Mouse (Mus musculus): Measurements from ENCODE around the gene Hck. TPM values are rescaled to one million over a fixed set of nuclear protein-coding genes. Genes with fewer than 3 reads are reported as not detected.

Hck gene
- polyA plus RNA-seq, 1 experiment: 4.3 TPM

- no peak for DNase-seq (ENCODE audit: low spot score)
These were observed 17.6 kb upstream of the Hck start for GRCm38 (mm10) chr2:153090551-153091165.

GRCm38 (mm10) chr2:153107046-153107766 lies 1.1 kb upstream of the Hck start:
- peak; percentile 11 for DNase-seq (ENCODE audit: low spot score)

GRCm38 (mm10) chr2:153107802-153108201 lies 466 bp upstream of the Hck start:
- DNase-seq (ENCODE audit: low spot score): peak; percentile 10

GRCm38 (mm10) chr2:153109596-153109995 lies 1.3 kb downstream of the Hck start:
- peak; percentile 9 for DNase-seq (ENCODE audit: low spot score)

- no peak for DNase-seq (ENCODE audit: low spot score)
These were observed 3.0 kb downstream of the Hck start for GRCm38 (mm10) chr2:153111298-153111697.

- peak; percentile 3 for DNase-seq (ENCODE audit: low spot score)
These were observed 7.4 kb downstream of the Hck start for GRCm38 (mm10) chr2:153115679-153116081.

GRCm38 (mm10) chr2:153117051-153117486 lies 8.8 kb downstream of the Hck start:
- DNase-seq (ENCODE audit: low spot score): peak; percentile 11

GRCm38 (mm10) chr2:153119488-153119887 lies 11.2 kb downstream of the Hck start:
- DNase-seq (ENCODE audit: low spot score): no peak

- no peak for DNase-seq (ENCODE audit: low spot score)
These were observed 11.9 kb downstream of the Hck start for GRCm38 (mm10) chr2:153120126-153120525.

- no peak for DNase-seq (ENCODE audit: low spot score)
These were observed 13.8 kb downstream of the Hck start for GRCm38 (mm10) chr2:153121821-153122615.

GRCm38 (mm10) chr2:153122701-153123100 lies 14.4 kb downstream of the Hck start:
- no peak for DNase-seq (ENCODE audit: low spot score)

- DNase-seq (ENCODE audit: low spot score): no peak
These were observed 17.6 kb downstream of the Hck start for GRCm38 (mm10) chr2:153125875-153126274.

GRCm38 (mm10) chr2:153131019-153131418 lies 22.8 kb downstream of the Hck start:
- no peak for DNase-seq (ENCODE audit: low spot score)

- no peak for DNase-seq (ENCODE audit: low spot score)
These were observed 26.0 kb downstream of the Hck start for GRCm38 (mm10) chr2:153134237-153134636.

- DNase-seq (ENCODE audit: low spot score): no peak
These were observed 27.9 kb downstream of the Hck start for GRCm38 (mm10) chr2:153136211-153136610.

- no peak for DNase-seq (ENCODE audit: low spot score)
These were observed 30.9 kb downstream of the Hck start for GRCm38 (mm10) chr2:153139158-153139557.

GRCm38 (mm10) chr2:153139996-153140613 lies 31.8 kb downstream of the Hck start:
- no peak for DNase-seq (ENCODE audit: low spot score)

- DNase-seq (ENCODE audit: low spot score): no peak
These were observed 34.4 kb downstream of the Hck start for GRCm38 (mm10) chr2:153142620-153143199.

GRCm38 (mm10) chr2:153145346-153145745 lies 37.1 kb downstream of the Hck start:
- DNase-seq (ENCODE audit: low spot score): no peak

- no peak for DNase-seq (ENCODE audit: low spot score)
These were observed 39.0 kb downstream of the Hck start for GRCm38 (mm10) chr2:153147236-153147635.

- DNase-seq (ENCODE audit: low spot score): peak; percentile 38
These were observed 39.4 kb downstream of the Hck start for GRCm38 (mm10) chr2:153147715-153148114.

- DNase-seq (ENCODE audit: low spot score): no peak
These were observed 41.5 kb downstream of the Hck start for GRCm38 (mm10) chr2:153149742-153150141.
